ENCODE assay signal across 16 mouse cellular contexts in genomic region chr10:20021670-20022468, GRCm38 (mm10).
"Had no signal": no experiment of that assay in that cellular context is flagged by ENCODE, and none has a peak within 500 bp of the region (broad histone marks: within the 10 kb centered on the region; RNA-seq: fewer than 3 reads in every experiment).

No protein-coding gene starts in this region.

- ATAC-seq: intestine, embryonic 16.5 days had no signal

- H3K4me2 ChIP-seq: limb, embryonic 13.5 days; neural tube, embryonic 15.5 days had no signal

- H3K27me3 ChIP-seq: limb, embryonic 13.5 days; neural tube, embryonic 15.5 days had no signal

- H3K9me3 ChIP-seq: neural tube, embryonic 15.5 days had no signal

- H3K9ac ChIP-seq: limb, embryonic 13.5 days; liver, embryonic 14.5 days; neural tube, embryonic 15.5 days had no signal

- H3K36me3 ChIP-seq: limb, embryonic 13.5 days; midbrain, embryonic 10.5 days; neural tube, embryonic 15.5 days had no signal

- H3K4me3 ChIP-seq: limb, embryonic 13.5 days; midbrain, embryonic 10.5 days; myocyte; neural tube, embryonic 15.5 days had no signal

- DNase-seq: left cerebral cortex, postnatal 4 days; lung, adult 18-20 months; lung, postnatal 10 days; lung, postnatal 4 days; midbrain, embryonic 14.5 days; right cerebral cortex, adult 18-20 months; right cerebral cortex, postnatal 25 days; thymus, adult 2 months; thymus, postnatal 25 days had no signal

- H3K27ac ChIP-seq: limb, embryonic 13.5 days; liver, embryonic 14.5 days; stomach, postnatal 0 days had no signal
